Mouse (Mus musculus): ENCODE measurements around the gene Grik3. TPM values are rescaled to one million over a fixed set of nuclear protein-coding genes. Genes with fewer than 3 reads are reported as not detected.

Gene Grik3
- total and polyA plus RNA-seq, 3 experiments, result under 0.01 TPM; not detected in 2

GRCm38 (mm10) chr4:125545768-125546220 lies 55.3 kb downstream of the Grik3 start:
- Histone ChIP-seq H3K27ac (ENCODE audit: control insufficient read depth, low read depth, low read length) (no peak overlapping the region), H3K36me3 (ENCODE audit: control insufficient read depth in 1 of 2, insufficient read depth in 2 of 2, low read length in 2 of 2) (no peaks in the 10 kb centered on the region), H3K9me3 (replicated peaks; ENCODE audit: insufficient read depth, low read length) (no peaks in the 10 kb centered on the region; the same call in 1 of the 2 replicates), H3K79me2 (ENCODE audit: control insufficient read depth, insufficient read depth, low read length, poor library complexity) (no peaks in the 10 kb centered on the region), H3K4me1 (ENCODE audit: control insufficient read depth in 1 of 2, insufficient read depth in 2 of 2, low read length in 2 of 2) (no peaks in the 10 kb centered on the region), H3K9ac (ENCODE audit: control insufficient read depth, low read depth, low read length, poor library complexity, severe bottlenecking) (no peak overlapping the region), H3K4me3 (ENCODE audit: control insufficient read depth in 1 of 2, insufficient read depth in 1 of 2, low read depth in 2 of 2, low read length in 2 of 2) (no peak overlapping the region), H3K27me3 (ENCODE audit: control insufficient read depth in 1 of 2, insufficient read depth in 2 of 2, low read length in 2 of 2) (no peaks in the 10 kb centered on the region)
- no peak for TF ChIP-seq UBTF (IDR thresholded peaks at IDR 0.05; ENCODE audit: borderline replicate concordance, insufficient read depth, low read depth, low read length)
- TF ChIP-seq RCOR1 (IDR thresholded peaks at IDR 0.05; ENCODE audit: low read depth, low read length), result no peak
- no peak for DNase-seq (ENCODE audit: low read depth, low spot score)

- Histone ChIP-seq H3K4me1 (ENCODE audit: control insufficient read depth in 1 of 2, insufficient read depth in 2 of 2, low read length in 2 of 2) (no peaks in the 10 kb centered on the region), H3K4me3 (ENCODE audit: control insufficient read depth in 1 of 2, insufficient read depth in 1 of 2, low read depth in 2 of 2, low read length in 2 of 2) (no peak overlapping the region), H3K27ac (ENCODE audit: control insufficient read depth, low read depth, low read length) (no peak overlapping the region), H3K27me3 (ENCODE audit: control insufficient read depth in 1 of 2, insufficient read depth in 2 of 2, low read length in 2 of 2) (no peaks in the 10 kb centered on the region), H3K9ac (ENCODE audit: control insufficient read depth, low read depth, low read length, poor library complexity, severe bottlenecking) (no peak overlapping the region), H3K9me3 (replicated peaks; ENCODE audit: insufficient read depth, low read length) (no peaks in the 10 kb centered on the region; the same call in 1 of the 2 replicates), H3K36me3 (ENCODE audit: control insufficient read depth in 1 of 2, insufficient read depth in 2 of 2, low read length in 2 of 2) (no peaks in the 10 kb centered on the region), H3K79me2 (ENCODE audit: control insufficient read depth, insufficient read depth, low read length, poor library complexity) (no peaks in the 10 kb centered on the region)
- TF ChIP-seq TCF12 (IDR thresholded peaks at IDR 0.05; ENCODE audit: low read depth, low read length), result no peak
- TF ChIP-seq JUND (IDR thresholded peaks at IDR 0.05; ENCODE audit: low read depth, low read length), result no peak
- TF ChIP-seq BHLHE40 (IDR thresholded peaks at IDR 0.05; ENCODE audit: borderline replicate concordance, low read depth, low read length), result no peak
- no peak for TF ChIP-seq NRF1 (IDR thresholded peaks at IDR 0.05; ENCODE audit: insufficient read depth, low read depth, low read length, poor library complexity, severe bottlenecking)
- no peak for TF ChIP-seq MEF2A (IDR thresholded peaks at IDR 0.05; ENCODE audit: extremely low read depth, insufficient replicate concordance, low read depth, low read length, poor library complexity, severe bottlenecking)
- no peak for TF ChIP-seq E2F4 (IDR thresholded peaks at IDR 0.05; ENCODE audit: borderline replicate concordance, low read depth, low read length)
- no peak for DNase-seq (ENCODE audit: low read depth, low spot score)
These were observed 57.7 kb downstream of the Grik3 start for GRCm38 (mm10) chr4:125548190-125548589.

- H3K79me2 ChIP-seq (ENCODE audit: control insufficient read depth, insufficient read depth, low read length, poor library complexity), result no peaks in the 10 kb centered on the region
- H3K4me1 ChIP-seq (ENCODE audit: control insufficient read depth in 1 of 2, insufficient read depth in 2 of 2, low read length in 2 of 2), result no peaks in the 10 kb centered on the region
- no peak overlapping the region for H3K9ac ChIP-seq (ENCODE audit: control insufficient read depth, low read depth, low read length, poor library complexity, severe bottlenecking)
- DNase-seq (ENCODE audit: low read depth, low spot score), result no peak
- no peak overlapping the region for H3K4me3 ChIP-seq (ENCODE audit: control insufficient read depth in 1 of 2, insufficient read depth in 1 of 2, low read depth in 2 of 2, low read length in 2 of 2)
- no peaks in the 10 kb centered on the region for H3K9me3 ChIP-seq (replicated peaks; ENCODE audit: insufficient read depth, low read length)
- no peaks in the 10 kb centered on the region for H3K36me3 ChIP-seq (ENCODE audit: control insufficient read depth in 1 of 2, insufficient read depth in 2 of 2, low read length in 2 of 2)
- no peak overlapping the region for H3K27ac ChIP-seq (ENCODE audit: control insufficient read depth, low read depth, low read length)
- TF ChIP-seq UBTF (IDR thresholded peaks at IDR 0.05; ENCODE audit: borderline replicate concordance, insufficient read depth, low read depth, low read length) (no peak), MYC (IDR thresholded peaks at IDR 0.05; ENCODE audit: low read depth, low read length) (no peak), USF2 (IDR thresholded peaks at IDR 0.05; ENCODE audit: borderline replicate concordance in 1 of 2, insufficient read depth in 1 of 2, low read depth in 1 of 2, low read length in 2 of 2) (no peak), ZMIZ1 (IDR thresholded peaks at IDR 0.05; ENCODE audit: low read depth, low read length) (no peak), BHLHE40 (IDR thresholded peaks at IDR 0.05; ENCODE audit: borderline replicate concordance, low read depth, low read length) (no peak), TBP (IDR thresholded peaks at IDR 0.05; ENCODE audit: low read depth, low read length) (no peak), MAZ (IDR thresholded peaks at IDR 0.05; ENCODE audit: low read depth, low read length) (no peak), TAL1 (IDR thresholded peaks at IDR 0.05; ENCODE audit: low read length) (no peak), GABPA (IDR thresholded peaks at IDR 0.05; ENCODE audit: low read depth, low read length) (no peak), CHD2 (IDR thresholded peaks at IDR 0.05; ENCODE audit: low read length) (no peak)
- no peaks in the 10 kb centered on the region; a peak in 1 of 4 replicates for H3K27me3 ChIP-seq (ENCODE audit: control insufficient read depth in 1 of 2, insufficient read depth in 2 of 2, low read length in 2 of 2)
These were observed 63.3 kb downstream of the Grik3 start for GRCm38 (mm10) chr4:125553754-125554153.

Measured in MEL (cell line).